Mouse (Mus musculus) testis, adult 2 months (tissue): Measurements from ENCODE around the gene Mon1b.

Experiments
- CTCF ChIP-seq: fragments of 200-500 bp; IDR thresholded peaks from 2 replicates; pipeline ENCODE4 v1.5.1; 2012; ENCODE audit warnings: low read depth, mild to moderate bottlenecking, inconsistent platforms, low read length, moderate library complexity; ENCODE audit not compliant: control insufficient read depth, insufficient read depth, insufficient replicate concordance
- POLR2A ChIP-seq: fragments of 200-500 bp; IDR thresholded peaks from 2 replicates; pipeline ENCODE4 v1.6.1; 2012; ENCODE audit warnings: low read depth, mild to moderate bottlenecking, inconsistent platforms, low read length, moderate library complexity; ENCODE audit not compliant: control insufficient read depth

GRCm38 (mm10) chr8:113652450-113652849 is 17.1 kb downstream of the Mon1b start:
- TF ChIP-seq POLR2A (no peak), CTCF (no peak)
